Mouse (Mus musculus) right cerebral cortex, postnatal 25 days (tissue): Measurements from ENCODE around the gene Olfr502.
"Not testable (repeated sequence)": the region's sequence is repeated elsewhere in the genome, so short reads cannot be mapped to it uniquely, and the experiment has no call there.

Experiments
- DNase-seq: peaks from one replicate; pipeline ENCODE4 v3.0.0; 2022

Olfr502 gene

DNA sequence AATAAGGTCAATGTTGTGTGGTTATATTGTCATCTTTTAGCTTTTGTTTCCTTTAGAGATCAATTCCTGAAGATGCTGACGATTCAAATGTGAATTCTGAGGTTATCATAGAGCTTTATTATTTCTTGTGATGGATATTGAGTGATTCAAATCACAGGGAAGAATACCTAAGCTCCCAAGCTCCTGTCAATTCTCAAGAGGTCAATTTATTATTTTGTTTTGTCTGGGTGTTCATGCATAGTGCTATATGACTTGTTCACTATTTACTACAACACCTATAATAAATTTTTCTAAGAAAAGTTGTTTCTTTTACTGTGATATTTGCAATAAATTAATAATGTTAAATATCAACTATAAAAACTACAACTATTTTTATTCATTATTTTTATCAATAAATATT is at the start of gene Olfr502:
Gene Olfr502, minus strand, starts transcription at position 101 of the 400 bp plus-strand sequence.
- no peak for DNase-seq

DNA sequence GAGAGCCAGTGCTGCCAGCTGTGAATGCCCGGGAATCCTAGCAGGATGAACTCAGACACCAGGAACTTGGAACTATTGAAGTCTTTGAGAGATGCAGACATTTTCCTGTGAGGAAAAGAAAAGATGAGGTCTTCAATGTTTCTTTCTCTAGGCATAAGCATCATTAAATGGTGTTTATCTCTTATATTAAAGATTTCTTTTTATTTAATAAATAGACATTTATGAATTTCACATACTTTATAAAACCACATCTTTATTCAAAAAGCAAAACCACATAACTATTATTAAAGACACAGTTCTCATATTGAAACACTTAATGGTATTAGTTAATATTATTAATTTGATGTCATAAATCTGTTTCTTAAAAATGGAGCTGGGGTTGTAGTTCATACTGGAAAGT is 40.8 kb upstream of the Olfr502 start, which contains the start of gene Olfr504:
Gene Olfr504, minus strand, starts transcription at position 101 of the 400 bp plus-strand sequence.
- no peak for DNase-seq

DNA sequence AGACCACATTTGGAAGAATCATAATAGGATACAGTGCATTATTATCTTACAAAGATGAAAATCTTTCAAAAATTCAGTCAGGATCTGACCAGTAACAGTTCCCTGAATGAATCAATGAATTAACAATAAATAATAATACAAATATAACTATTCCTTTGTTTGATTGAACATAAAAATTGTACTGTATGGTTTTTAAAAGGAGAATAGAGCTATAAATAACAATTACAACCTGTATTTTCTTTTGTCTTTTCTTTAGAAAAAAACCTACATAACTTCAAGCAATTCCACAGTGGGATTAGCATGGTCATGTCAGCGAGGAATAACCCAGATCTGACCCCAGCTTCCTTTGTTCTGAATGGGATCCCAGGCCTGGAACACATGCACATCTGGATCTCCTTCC is 19.4 kb upstream of the Olfr502 start, which contains the start of gene Olfr503:
Gene Olfr503, plus strand, starts transcription at position 301 of the 400 bp plus-strand sequence.
- not testable (repeated sequence) for DNase-seq

DNA sequence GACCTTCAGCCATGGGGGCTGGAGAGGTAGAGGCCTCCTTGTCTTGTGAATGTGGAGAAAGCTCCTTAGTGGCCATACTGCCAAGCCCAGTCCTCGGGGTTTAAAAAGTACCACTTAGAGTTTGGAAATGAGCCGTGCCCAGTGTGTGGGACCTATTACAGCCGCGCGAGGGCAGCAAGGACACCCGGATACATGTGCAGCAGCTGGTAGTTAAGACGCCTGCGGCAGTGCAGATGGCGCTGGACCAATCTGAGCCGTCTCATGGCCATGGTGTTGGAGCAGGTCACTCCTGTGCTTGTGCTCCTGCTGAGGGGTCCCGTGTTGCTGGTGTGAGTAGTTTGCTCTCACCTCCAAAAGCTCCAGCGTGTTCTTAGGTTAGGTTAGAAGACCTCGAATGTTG is 17.6 kb upstream of the Olfr502 start:
- no peak for DNase-seq
